Mouse (Mus musculus): ENCODE measurements around the gene Olfr180.

Gene Olfr180

GRCm38 (mm10) chr16:58929292-58929691 lies at the start of gene Olfr180:
Olfr180 (minus strand) TSS chr16:58929392.
- ATAC-seq (ENCODE audit: low TSS enrichment): no peak

GRCm38 (mm10) chr16:58928655-58929054 lies 537 bp downstream of the Olfr180 start, which contains the start of gene Olfr181:
Olfr181 (minus strand) TSS chr16:58928755.
- no peak for ATAC-seq (ENCODE audit: low TSS enrichment)

GRCm38 (mm10) chr16:58891963-58892362 lies 37.2 kb downstream of the Olfr180 start, which contains the start of gene Olfr178:
Olfr178 (minus strand) TSS chr16:58892063.
- no peak for ATAC-seq (ENCODE audit: low TSS enrichment)

GRCm38 (mm10) chr16:58884416-58884815 lies 44.8 kb downstream of the Olfr180 start:
- peak; percentile 72; the same call in 1 of the 2 replicates for ATAC-seq (ENCODE audit: low TSS enrichment)

GRCm38 (mm10) chr16:58874668-58875067 lies 54.5 kb downstream of the Olfr180 start, which contains the start of gene Olfr177:
Olfr177 (minus strand) TSS chr16:58874768.
- ATAC-seq (ENCODE audit: low TSS enrichment): no peak

All from frontal cortex, adult (tissue).